Mouse (Mus musculus) stomach, postnatal 0 days (tissue): ENCODE results near the gene Hmga2.

ENCODE experiments used
- CTCF ChIP-seq: IDR thresholded peaks from 2 replicates; pipeline ENCODE4 v1.5.1; 2016; ENCODE audit warnings: antibody characterized with exemption, low read depth, mild to moderate bottlenecking, moderate library complexity
- EP300 ChIP-seq: optimal IDR thresholded peaks from 2 replicates; pipeline ENCODE3; 2016; ENCODE audit warnings: antibody characterized with exemption

GRCm38 (mm10) chr10:120426086-120426610 is 50.1 kb downstream of the Hmga2 start:
- TF ChIP-seq CTCF (no peak), EP300 (no peak)
